Mouse (Mus musculus): ENCODE data around the gene Akr1b10. TPM values are rescaled to one million over a fixed set of nuclear protein-coding genes. Genes with fewer than 3 reads are reported as not detected.
"Not testable (repeated sequence)": the region's sequence is repeated elsewhere in the genome, so short reads cannot be mapped to it uniquely, and the experiment has no call there.

The Akr1b10 gene
- total RNA-seq, 2 experiments from 2014 or later, result 61.2 to 68.5 TPM

DNA sequence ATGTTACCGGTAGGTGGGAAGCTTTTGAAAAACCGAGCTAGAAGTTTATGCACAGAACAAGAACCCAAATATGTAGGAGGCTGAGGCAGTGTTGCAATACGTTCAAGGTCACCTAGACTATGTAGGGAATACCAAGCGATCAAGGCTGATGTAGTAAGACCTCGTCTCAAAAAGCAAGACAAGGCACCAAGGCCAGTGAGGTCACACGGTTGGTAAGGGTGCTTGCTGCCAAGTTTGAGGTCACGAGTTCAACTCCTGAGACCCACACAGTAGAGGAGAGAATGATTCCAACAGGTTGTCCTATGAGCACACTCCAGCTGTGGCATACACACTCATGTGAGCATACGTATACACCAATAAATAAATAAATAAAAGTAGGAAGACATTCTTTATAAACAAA is 13.9 kb upstream of the Akr1b10 start:
- no peak for DNase-seq
- intact Hi-C loops (cut with DNase I), result loop anchor here (2.0 to 5.0 kb wide), 2 partner anchors 21 to 77 kb away; no protein-coding TSS in a partner anchor

GRCm38 (mm10) chr6:34371700-34372351 is 12.2 kb upstream of the Akr1b10 start:
- intact Hi-C loops (cut with DNase I), result loop anchor here (1.0 to 5.0 kb wide), 3 partner anchors 23 to 79 kb away; no protein-coding TSS in a partner anchor

DNA sequence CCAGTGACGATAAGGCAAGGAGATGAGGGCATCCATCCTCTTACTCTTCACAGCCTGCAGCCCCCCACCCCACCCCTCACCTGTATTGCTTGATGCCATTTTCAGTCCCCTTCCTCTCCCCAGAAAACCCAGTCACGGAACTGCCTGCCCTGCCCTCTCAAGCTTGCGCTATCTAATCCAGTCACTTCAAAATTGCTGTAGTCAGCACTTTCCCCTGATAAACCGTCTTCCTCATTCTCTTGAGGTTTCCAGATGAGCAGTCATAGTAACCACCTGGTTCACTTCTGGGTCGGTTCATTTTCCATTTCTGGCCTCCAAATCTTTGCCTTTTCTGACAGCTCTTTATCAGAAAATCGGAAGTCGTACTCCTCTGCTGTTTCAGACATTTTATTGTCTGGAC is 10.2 kb upstream of the Akr1b10 start:
- no peak for DNase-seq
- intact Hi-C loops (cut with DNase I), result loop anchor here (5.0 kb wide), 1 partner anchor 73 kb away; no protein-coding TSS in a partner anchor

More at GRCm38 (mm10) chr6:34371700-34372351, 12.2 kb upstream of the Akr1b10 start:
- DNase-seq, result peak; percentile 86 to 90

DNA sequence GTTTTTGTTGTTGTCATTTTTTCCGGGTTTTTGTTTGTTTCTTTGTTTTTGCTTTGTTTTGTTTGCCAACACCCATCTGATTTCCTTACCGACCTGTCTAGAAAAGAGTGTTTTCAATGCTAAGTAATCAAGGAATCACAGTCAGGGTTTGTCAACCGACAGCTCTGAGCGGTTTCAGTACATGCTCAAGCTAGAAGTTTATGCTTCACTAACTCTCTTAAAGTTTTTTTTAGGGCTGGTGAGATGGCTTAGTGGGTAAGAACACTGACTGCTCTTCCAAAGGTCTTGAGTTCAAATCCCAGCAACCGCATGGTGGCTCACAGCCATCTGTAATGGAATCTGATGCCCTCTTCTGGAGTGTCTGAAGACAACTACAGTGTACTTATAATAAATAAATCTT is 8.1 kb upstream of the Akr1b10 start:
- DNase-seq; intact Hi-C loops (cut with DNase I): not testable (repeated sequence)

DNA sequence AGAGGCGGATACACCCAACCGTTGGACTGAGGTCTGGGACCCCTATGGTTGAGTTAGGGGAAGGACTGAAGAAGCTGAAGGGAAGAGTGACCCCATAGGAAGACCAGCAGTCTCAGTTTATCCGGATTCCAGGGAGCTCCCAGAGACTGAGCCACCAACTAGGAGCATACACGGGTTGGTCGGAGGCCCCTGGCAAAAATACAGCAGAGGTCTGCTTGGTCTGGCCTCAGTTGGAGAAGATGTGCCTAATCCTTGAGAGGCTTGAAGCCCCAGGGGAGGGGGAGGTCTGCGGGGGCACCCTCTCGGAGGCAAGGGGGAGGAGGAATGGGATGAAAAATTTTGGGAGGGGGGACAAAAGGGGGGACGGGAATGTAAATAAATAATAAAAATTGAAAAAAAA is 617 bp upstream of the Akr1b10 start:
- no peak for DNase-seq
- intact Hi-C loops (cut with DNase I), result no loop called here

DNA sequence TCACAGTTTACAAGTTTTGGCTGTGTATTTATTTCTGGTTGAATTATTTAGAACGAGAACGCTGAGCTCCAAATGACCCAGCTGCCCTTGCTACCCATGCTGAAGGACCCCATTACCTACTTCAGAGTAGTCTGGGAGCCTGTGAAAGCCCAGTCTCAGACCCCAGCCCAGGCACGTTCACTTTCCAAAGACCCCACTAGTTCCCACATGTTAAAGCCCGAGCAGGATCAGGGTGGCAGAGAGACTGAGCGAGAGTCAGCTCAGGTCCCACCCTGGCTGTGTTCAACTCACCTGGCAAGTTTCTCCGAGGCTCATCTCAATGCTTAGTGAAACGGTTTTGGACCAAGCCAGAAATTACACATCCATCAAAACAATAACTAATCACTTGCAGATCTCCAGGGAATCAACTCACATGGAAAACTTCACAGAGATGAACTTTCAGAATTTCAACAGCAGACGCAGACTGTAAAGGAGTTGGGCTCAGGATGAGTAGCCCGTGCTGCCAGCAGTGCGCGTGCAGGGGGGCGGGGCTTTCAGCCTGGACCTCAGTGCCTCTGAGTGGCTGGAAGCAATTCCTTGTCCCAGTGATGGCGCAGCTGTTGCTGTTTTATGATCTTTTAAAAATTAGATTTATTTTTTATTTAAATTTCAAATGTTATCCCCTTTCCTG is 818 bp downstream of the Akr1b10 start:
- DNase-seq, result peak; percentile 77

DNA sequence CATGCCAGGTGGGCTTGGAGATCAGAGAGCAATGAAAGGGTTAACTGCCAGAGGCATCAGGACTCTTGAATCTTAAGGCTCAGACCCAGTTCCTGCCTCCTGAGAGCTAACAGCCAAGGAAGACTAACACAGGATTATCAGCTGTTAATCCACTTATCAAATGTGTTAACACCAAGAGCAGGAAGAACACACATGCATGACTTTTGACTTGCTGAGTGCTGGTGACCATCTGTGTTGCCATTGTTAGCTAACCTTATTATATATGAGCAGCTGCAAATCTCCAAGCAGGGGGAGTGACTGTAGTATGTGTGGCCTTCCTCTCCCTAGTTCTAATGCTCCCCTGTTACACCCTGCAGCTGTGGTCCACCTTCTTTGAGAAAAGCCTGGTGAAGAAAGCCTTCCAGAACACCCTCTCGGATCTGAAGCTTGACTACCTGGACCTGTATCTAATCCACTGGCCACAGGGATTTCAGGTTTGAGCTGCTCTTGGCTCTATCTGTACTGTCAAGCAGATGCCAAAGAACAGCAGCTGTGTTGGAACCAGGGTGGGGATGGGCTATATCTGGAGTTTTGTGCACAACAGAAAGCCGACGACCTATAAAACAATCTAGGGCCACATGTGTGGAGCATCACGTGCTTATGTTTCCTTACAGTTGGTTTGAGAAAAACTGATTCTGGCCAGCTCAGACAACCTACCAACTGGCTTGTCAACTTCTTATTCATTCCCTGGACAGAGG is 4.6 kb downstream of the Akr1b10 start:
- intact Hi-C loops (cut with DNase I), result no loop called here
- no peak for DNase-seq

More for the DNA sequence above, 818 bp downstream of the Akr1b10 start:
- intact Hi-C loops (cut with DNase I), result no loop called here

DNA sequence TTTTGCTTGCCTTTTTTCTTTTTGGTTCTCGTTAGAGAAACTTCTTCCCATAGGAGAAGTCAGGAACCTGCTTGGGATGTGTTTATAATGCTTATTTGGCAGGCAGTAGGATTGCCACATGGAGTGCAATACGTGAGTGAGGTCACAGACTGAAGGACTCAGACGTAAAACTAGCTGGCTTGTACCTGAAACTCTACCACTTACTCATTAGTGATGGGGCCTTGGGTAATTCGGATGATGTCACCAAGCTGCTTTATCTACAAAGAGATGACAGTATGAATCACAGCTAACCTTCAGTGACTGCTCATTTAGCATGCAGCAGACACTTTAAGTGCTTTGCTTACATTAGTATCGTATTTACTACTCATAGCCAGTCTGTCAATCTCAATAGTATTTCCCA is 11.9 kb downstream of the Akr1b10 start:
- intact Hi-C loops (cut with DNase I), result no loop called here
- DNase-seq, result no peak

GRCm38 (mm10) chr6:34398431-34398830 is 14.4 kb downstream of the Akr1b10 start:
- DNase-seq, result no peak
- intact Hi-C loops (cut with DNase I), result no loop called here

- DNase-seq, result no peak
- intact Hi-C loops (cut with DNase I), result no loop called here
These were observed 15.7 kb downstream of the Akr1b10 start for GRCm38 (mm10) chr6:34399606-34400220.

DNA sequence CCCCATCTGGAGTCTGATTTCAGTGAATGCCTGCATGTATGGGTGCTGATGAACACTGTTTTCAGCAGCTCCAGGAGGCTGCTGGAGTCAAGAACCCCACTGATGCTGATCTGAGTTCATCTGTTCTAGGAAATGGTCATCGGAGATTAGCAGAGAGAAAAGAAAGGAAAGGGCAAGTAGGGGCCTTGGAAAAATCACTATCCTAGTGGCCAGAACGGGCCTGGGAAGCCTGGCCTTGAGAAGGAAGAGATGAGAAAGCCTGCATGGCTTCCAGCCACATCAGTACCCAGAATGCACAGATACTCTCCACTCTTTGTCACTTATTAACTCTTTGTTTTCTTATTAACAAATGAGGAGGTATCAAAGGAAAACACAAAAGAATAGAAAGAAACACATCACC is 16.7 kb downstream of the Akr1b10 start:
- intact Hi-C loops (cut with DNase I), result no loop called here
- no peak for DNase-seq

DNA sequence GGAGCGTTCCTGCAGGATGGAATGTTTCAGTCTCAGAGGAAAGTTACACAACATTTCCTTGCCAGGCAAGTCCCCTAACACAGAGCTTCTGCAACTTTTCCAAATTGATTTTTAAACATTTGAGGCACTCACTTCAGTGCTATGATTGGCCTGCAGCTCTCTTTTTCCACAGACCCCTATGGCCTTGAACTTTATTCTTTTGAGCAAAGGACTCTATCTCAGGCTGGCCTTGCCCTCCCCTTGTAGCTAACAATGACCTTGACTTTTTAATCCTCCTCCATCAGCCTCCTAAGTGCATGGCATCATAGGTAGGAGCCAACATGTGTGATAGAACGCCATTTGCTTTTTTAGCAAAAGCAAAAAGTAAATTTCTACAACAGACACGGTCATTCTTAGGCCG is 22.7 kb downstream of the Akr1b10 start:
- intact Hi-C loops (cut with DNase I), result no loop called here
- DNase-seq, result no peak

DNA sequence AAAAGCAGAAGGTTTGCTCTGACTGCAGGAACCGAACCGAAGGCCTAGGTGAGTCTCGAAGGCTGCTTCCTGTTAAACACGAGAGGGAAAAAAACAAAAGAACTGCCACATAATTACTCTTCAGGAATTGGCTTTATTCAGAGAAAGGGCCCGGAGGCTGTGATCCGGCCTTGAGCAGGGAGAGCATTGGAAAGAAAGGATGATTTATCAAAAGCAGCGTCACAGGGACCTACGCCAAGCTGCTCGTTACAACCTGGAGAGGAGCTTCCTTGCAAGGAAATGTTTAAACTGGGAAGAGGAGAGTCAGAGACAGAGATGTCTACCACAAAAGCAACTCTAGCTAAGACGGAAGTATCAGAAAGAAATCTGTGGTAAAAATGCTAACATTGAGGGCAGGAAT is 23.4 kb downstream of the Akr1b10 start:
- intact Hi-C loops (cut with DNase I), result no loop called here
- DNase-seq, result no peak

DNA sequence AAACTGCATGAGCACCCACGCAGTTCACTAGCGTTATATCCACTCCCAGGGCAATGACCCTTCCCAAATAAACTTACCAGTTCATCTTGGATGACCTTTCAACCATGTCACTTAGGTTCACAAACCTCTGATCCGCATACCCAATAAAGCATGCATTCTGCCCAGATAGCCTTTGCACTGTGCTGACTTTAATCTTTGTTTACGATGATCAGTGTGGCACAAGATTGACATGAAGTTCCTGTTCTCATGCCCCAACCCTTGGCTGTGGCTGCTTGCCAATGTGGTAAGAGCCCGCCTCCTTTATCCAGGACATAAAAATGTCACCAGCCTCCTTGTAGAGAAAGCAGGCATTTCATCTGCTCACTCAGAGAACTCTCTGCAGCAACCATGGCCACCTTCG is 28.0 kb downstream of the Akr1b10 start, which contains the start of gene Akr1b7:
Gene Akr1b7 (plus strand): TSS at position 312 of the 400 bp plus-strand sequence.
- intact Hi-C loops (cut with DNase I), result no loop called here
- DNase-seq, result peak; percentile 6 to 14

- DNase-seq, result no peak
- intact Hi-C loops (cut with DNase I), result no loop called here
These were observed 28.7 kb downstream of the Akr1b10 start for GRCm38 (mm10) chr6:34412688-34413087.

DNA sequence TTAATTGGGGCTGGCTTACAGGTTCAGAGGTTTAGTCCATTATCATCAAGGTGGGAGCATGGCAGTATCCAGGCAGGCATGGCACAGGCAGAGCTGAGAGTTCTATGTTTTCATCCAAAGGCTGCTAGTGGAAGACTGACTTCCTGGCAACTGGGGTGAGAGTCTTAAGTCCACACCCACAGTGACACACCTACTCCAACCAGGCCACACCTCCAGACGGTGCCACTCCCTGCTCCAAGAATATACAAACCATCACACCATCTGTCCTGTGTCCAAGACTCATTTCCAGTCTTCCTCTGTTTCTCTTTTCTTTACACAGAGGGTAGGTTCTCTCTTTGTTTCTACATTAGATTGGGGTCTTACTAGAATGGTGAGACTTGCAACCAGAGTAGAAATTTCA is 29.4 kb downstream of the Akr1b10 start:
- intact Hi-C loops (cut with DNase I); DNase-seq: not testable (repeated sequence)

DNA sequence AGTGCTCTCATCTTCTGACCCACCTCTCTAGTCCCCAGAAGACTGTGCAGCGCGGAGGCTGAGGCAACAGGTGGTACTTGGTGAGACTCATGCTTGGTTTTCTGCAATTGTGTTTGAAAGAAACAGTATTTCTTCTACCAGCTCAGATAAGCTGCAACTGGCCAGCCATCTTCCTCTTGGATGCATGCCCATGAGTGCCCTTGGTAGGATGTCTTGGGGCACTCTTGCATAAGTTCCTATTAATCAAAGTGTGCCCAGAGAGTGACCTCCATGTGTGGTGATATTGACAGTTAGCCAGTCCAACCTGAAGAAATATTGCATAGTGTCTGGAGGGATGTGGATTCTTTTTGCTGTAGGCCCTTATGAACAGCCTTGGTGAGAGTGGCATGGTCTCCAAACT is 32.5 kb downstream of the Akr1b10 start:
- intact Hi-C loops (cut with DNase I), result no loop called here
- DNase-seq, result no peak

GRCm38 (mm10) chr6:34419071-34419470 is 35.1 kb downstream of the Akr1b10 start:
- no peak for DNase-seq
- intact Hi-C loops (cut with DNase I), result no loop called here

DNA sequence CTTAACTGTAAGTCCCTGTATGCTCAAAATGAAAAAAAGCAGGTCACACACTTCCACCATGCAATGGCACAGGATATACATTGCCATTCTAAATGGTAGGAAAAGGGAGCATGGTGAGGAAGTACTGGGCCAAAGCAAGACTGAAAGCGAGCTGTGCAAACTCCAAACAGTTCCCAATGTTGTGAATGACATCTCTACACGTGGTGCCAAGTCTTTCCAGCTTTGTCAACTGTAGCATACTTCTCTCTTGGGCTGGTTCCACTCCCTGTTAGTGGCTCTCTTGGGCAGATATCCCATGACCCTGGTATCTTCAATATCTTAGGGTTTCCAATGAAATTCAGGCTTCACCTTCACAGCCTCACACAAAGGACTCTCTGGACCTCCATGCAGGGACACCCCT is 55.0 kb downstream of the Akr1b10 start:
- DNase-seq, result no peak
- intact Hi-C loops (cut with DNase I), result no loop called here

DNA sequence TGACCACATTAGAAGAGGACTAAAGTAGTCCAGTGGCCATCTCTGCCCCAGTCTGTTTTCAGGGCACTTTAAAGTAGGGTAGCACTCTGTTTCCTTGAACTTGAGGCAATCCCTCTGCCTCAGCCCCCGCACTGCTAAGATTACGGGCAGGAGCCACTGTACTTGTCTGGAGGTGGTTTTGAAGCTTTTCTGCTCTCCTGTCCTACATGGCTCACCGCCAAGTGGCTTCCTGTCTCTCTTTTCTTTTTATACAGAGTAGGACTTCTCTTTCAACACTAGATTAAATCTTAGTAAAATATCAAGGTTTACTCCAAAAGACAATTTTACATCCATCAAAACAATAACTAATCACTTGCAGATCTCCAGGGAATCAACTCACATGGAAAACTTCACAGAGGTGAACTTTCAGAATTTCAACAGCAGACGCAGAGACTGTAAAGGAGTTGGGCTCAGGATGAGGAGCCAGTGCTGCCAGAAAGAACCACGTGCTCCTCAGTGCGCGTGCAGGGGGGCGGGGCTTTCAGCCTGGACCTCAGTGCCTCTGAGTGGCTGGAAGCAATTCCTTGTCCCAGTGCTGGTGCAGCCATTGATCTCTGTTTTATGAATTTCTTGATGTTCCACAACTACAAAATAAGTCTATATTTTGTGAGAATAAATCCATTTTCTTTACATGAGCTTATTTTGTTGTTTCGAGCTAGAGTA is 57.7 kb downstream of the Akr1b10 start:
- intact Hi-C loops (cut with DNase I), result no loop called here
- DNase-seq, result no peak

Measured in heart, postnatal 10 days (tissue).